Mouse (Mus musculus) embryonic fibroblast, embryonic 13.5 days (primary cell): ENCODE results near the gene Dtl.

Source experiments
- CTCF ChIP-seq: IDR thresholded peaks from 2 replicates; pipeline ENCODE4 v1.5.1; 2011; ENCODE audit warnings: mild to moderate bottlenecking, control low read depth, low read length, moderate library complexity, borderline replicate concordance; ENCODE audit not compliant: insufficient read depth
- POLR2A ChIP-seq: IDR thresholded peaks from 2 replicates; pipeline ENCODE4 v1.6.1; 2011; ENCODE audit warnings: low read depth, mild to moderate bottlenecking, control low read depth, low read length, moderate library complexity

DNA sequence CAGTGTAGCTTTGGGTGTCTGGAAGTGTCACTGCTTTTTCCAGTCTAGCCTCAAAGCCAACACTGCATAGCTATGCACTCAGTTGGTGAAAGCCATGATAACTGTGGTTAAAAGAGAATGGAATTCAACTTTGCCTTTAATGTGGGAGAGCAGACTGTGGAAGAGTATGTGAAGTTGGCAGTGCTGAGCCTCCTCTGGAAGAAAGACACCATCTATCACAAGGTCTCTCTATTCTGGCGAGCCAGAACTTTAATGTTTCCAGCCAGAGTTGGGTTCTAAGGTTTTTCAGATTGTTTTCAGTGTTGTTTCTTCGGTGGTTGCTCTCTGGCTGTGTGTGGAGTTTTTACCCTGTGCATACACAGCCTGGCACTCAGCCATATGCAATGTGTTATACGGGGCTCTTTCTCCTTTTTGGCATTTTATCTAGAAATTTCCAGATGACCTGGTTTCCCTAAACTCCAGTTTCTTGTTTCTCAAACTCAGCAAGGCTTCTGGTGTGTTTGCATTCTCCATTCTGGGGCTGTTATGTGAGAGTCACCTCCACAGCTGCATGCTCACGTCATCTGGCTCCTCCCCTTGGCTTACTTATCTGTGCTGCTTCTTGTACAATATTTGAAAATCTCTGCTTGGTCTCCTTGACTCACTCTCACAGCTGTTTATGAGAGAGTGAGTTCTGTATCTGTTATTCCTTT lies 47.3 kb downstream of the Dtl start:
- TF ChIP-seq CTCF: no peak
- no peak for TF ChIP-seq POLR2A
